20 mouse cellular contexts compared by ENCODE assay signal in genomic region chr4:137449715-137450114, GRCm38 (mm10). TPM values are rescaled to one million over a fixed set of nuclear protein-coding genes. Genes with fewer than 3 reads are reported as not detected.
A peak's percentile ranks its signal among the peaks of the same experiment; 100 is the strongest.
DNase-seq lines count a peak whose midpoint lies in the region; ATAC-seq and TF ChIP-seq lines count a peak whose summit lies in the region.
"Had no signal": no experiment of that assay in that cellular context is flagged by ENCODE, and none has a peak within 500 bp of the region (broad histone marks: within the 10 kb centered on the region; RNA-seq: fewer than 3 reads in every experiment).

No protein-coding gene starts in this region.

- no peak for TF ChIP-seq EP300 in stomach, postnatal 0 days (optimal IDR thresholded peaks at IDR 0.05)

- intact Hi-C loops in heart, postnatal 10 days (cut with DNase I) = loop anchor here (5.0 kb wide), 2 partner anchors 38 to 53 kb away; no protein-coding TSS in a partner anchor

- peak; percentile 12 for DNase-seq in midbrain, embryonic 11.5 days (ENCODE audit: low spot score, missing footprints)
- DNase-seq in midbrain, embryonic 14.5 days = no peak
- peak; percentile 45 to 68 for DNase-seq in gastrocnemius, adult 8-10 months (ENCODE audit: low spot score in 2 of 2)
- DNase-seq in heart, postnatal 10 days = peak; percentile 63 to 73
- DNase-seq in stomach, postnatal 0 days (ENCODE audit: low spot score) = no peak
- DNase-seq in embryo, embryonic 11 days = no peak
- no peak for DNase-seq in left cerebral cortex, adult 8-10 months (ENCODE audit: low spot score in 2 of 2)
- DNase-seq: cerebellum, adult 18-20 months; kidney, postnatal 36 days; lung, postnatal 10 days had no signal

- H3K9me3 ChIP-seq in midbrain, embryonic 11.5 days (ENCODE audit: control insufficient read depth, low read length) = no peaks in the 10 kb centered on the region
- H3K9me3 ChIP-seq in midbrain, embryonic 14.5 days (ENCODE audit: control insufficient read depth, low read length) = no peaks in the 10 kb centered on the region
- H3K9me3 ChIP-seq in stomach, postnatal 0 days (ENCODE audit: control insufficient read depth, low read length) = no peaks in the 10 kb centered on the region
- H3K9me3 ChIP-seq: liver, embryonic 12.5 days; midbrain, embryonic 13.5 days; neural tube, embryonic 12.5 days had no signal

- no peaks in the 10 kb centered on the region for H3K4me1 ChIP-seq in midbrain, embryonic 11.5 days (ENCODE audit: control insufficient read depth, insufficient read depth, low read length)
- H3K4me1 ChIP-seq in midbrain, embryonic 14.5 days (ENCODE audit: control insufficient read depth, insufficient read depth, low read length) = no peaks in the 10 kb centered on the region
- peaks cover 10% of the 10 kb centered on the region for H3K4me1 ChIP-seq in stomach, postnatal 0 days (replicated peaks; ENCODE audit: control insufficient read depth, insufficient read depth)

- H3K27me3 ChIP-seq in midbrain, embryonic 11.5 days (ENCODE audit: control insufficient read depth, insufficient read depth, low read length) = no peaks in the 10 kb centered on the region
- H3K27me3 ChIP-seq in midbrain, embryonic 14.5 days (ENCODE audit: control insufficient read depth, insufficient read depth, low read length) = no peaks in the 10 kb centered on the region
- no peaks in the 10 kb centered on the region for H3K27me3 ChIP-seq in stomach, postnatal 0 days (ENCODE audit: control insufficient read depth, insufficient read depth, low read length)
- H3K27me3 ChIP-seq: liver, embryonic 12.5 days; midbrain, embryonic 13.5 days; neural tube, embryonic 12.5 days had no signal

- WGBS in midbrain, embryonic 11.5 days = 88% methylated on average over 10 of the region's 10 CpGs
- WGBS in midbrain, embryonic 14.5 days = 84% methylated on average over 10 of the region's 10 CpGs
- WGBS in stomach, postnatal 0 days = 53% methylated on average over 10 of the region's 10 CpGs

- H3K27ac ChIP-seq in midbrain, embryonic 11.5 days (ENCODE audit: low read depth, low read length) = no peak overlapping the region
- no peak overlapping the region for H3K27ac ChIP-seq in midbrain, embryonic 14.5 days (replicated peaks; ENCODE audit: low read depth, low read length)
- H3K27ac ChIP-seq in stomach, postnatal 0 days (replicated peaks) = peak overlapping the region; percentile 53; the same call in 1 of the 2 replicates
- H3K27ac ChIP-seq: liver, embryonic 12.5 days; midbrain, embryonic 13.5 days; neural tube, embryonic 12.5 days had no signal

- TF ChIP-seq CTCF in stomach, postnatal 0 days (IDR thresholded peaks at IDR 0.05; ENCODE audit: low read depth) = no peak

- no peak overlapping the region for H3K9ac ChIP-seq in midbrain, embryonic 11.5 days (ENCODE audit: low read length)
- H3K9ac ChIP-seq in midbrain, embryonic 14.5 days (replicated peaks; ENCODE audit: low read length) = no peak overlapping the region
- no peak overlapping the region for H3K9ac ChIP-seq in stomach, postnatal 0 days (ENCODE audit: low read length)
- H3K9ac ChIP-seq: liver, embryonic 12.5 days; midbrain, embryonic 13.5 days; neural tube, embryonic 12.5 days had no signal

- no peak overlapping the region for H3K4me3 ChIP-seq in midbrain, embryonic 11.5 days (ENCODE audit: low read depth, low read length)
- H3K4me3 ChIP-seq in midbrain, embryonic 14.5 days (replicated peaks; ENCODE audit: low read depth, low read length) = no peak overlapping the region
- no peak overlapping the region for H3K4me3 ChIP-seq in stomach, postnatal 0 days (ENCODE audit: low read depth, low read length)
- H3K4me3 ChIP-seq: liver, embryonic 12.5 days; midbrain, embryonic 13.5 days; neural tube, embryonic 12.5 days had no signal

- no peaks in the 10 kb centered on the region for H3K36me3 ChIP-seq in midbrain, embryonic 11.5 days (ENCODE audit: control insufficient read depth, insufficient read depth, low read length)
- no peaks in the 10 kb centered on the region for H3K36me3 ChIP-seq in midbrain, embryonic 14.5 days (ENCODE audit: control insufficient read depth, insufficient read depth, low read length)
- H3K36me3 ChIP-seq in stomach, postnatal 0 days (ENCODE audit: control insufficient read depth, insufficient read depth, low read length) = no peaks in the 10 kb centered on the region
- H3K36me3 ChIP-seq: liver, embryonic 12.5 days; midbrain, embryonic 13.5 days; neural tube, embryonic 12.5 days had no signal

- H3K4me2 ChIP-seq in midbrain, embryonic 11.5 days = no peak overlapping the region
- no peak overlapping the region for H3K4me2 ChIP-seq in midbrain, embryonic 14.5 days (ENCODE audit: low read length)
- H3K4me2 ChIP-seq in stomach, postnatal 0 days (replicated peaks; ENCODE audit: low read depth) = no peak overlapping the region
- H3K4me2 ChIP-seq: liver, embryonic 12.5 days; midbrain, embryonic 13.5 days; neural tube, embryonic 12.5 days had no signal

- no peak for ATAC-seq in midbrain, embryonic 11.5 days (ENCODE audit: low FRiP score)
- no peak for ATAC-seq in midbrain, embryonic 14.5 days (ENCODE audit: low FRiP score, low TSS enrichment)
- ATAC-seq in stomach, postnatal 0 days (ENCODE audit: low FRiP score, low TSS enrichment) = 0 out of 2 replicates have a peak, but pooled peaks have one; percentile 24
- ATAC-seq in granulocyte monocyte progenitor cell, adult 5-6 weeks (replicated peaks; ENCODE audit: poor library complexity, severe bottlenecking) = no peak
- ATAC-seq: inflammation-experienced regulatory T-cells, adult 6 months; liver, embryonic 12.5 days; midbrain, embryonic 13.5 days had no signal

RNA-seq across cellular contexts. Expression of gene 1700013G24Rik, which starts 3.4 kb away (rescaled TPM):
- polyA plus RNA-seq in midbrain, embryonic 11.5 days (2014; fragmentation: Nextera tagmentation; extraction: Ambion mirVana) = not detected in 2 replicates
- polyA plus RNA-seq in midbrain, embryonic 14.5 days (2014; fragmentation: Nextera tagmentation; extraction: Ambion mirVana) = not detected in 2 replicates
- total RNA-seq in gastrocnemius, adult 8-10 months (2022) = not detected
- not detected for total RNA-seq in heart, postnatal 10 days (2021)
- not detected in 2 replicates for polyA plus RNA-seq in stomach, postnatal 0 days (2015; fragmentation: Nextera tagmentation; extraction: Ambion mirVana)
- not detected in 2 replicates for total RNA-seq in granulocyte monocyte progenitor cell, adult 5-6 weeks (2014; fragmentation: Nextera tagmentation)
- not detected in 2 replicates for total RNA-seq in granulocyte monocyte progenitor cell, adult 5-6 weeks (2017)
- not detected for total RNA-seq in left cerebral cortex, adult 8-10 months (2022)
- total RNA-seq: left cerebral cortex, postnatal 10 days had no signal
- polyA plus RNA-seq: forebrain, embryonic 11.5 days; heart, embryonic 14.5 days; inflammation-experienced regulatory T-cells, adult 6 months; liver, embryonic 12.5 days; midbrain, embryonic 13.5 days; neural tube, embryonic 12.5 days; small intestine, adult 2 months had no signal

RNA-seq across cellular contexts. Expression of gene Hspg2, which starts 18.9 kb away (rescaled TPM):
- polyA plus RNA-seq in midbrain, embryonic 11.5 days (2014; fragmentation: Nextera tagmentation; extraction: Ambion mirVana) = 9.6 and 11.2 TPM in 2 replicates
- 2.0 and 7.6 TPM in 2 replicates for polyA plus RNA-seq in midbrain, embryonic 14.5 days (2014; fragmentation: Nextera tagmentation; extraction: Ambion mirVana)
- total RNA-seq in gastrocnemius, adult 8-10 months (2022) = 10 to 100 TPM; 42.0 to 54.1 (median 50.0) TPM
- total RNA-seq in heart, postnatal 10 days (2021) = 100 to 1,000 TPM; 524 to 560 TPM
- polyA plus RNA-seq in stomach, postnatal 0 days (2015; fragmentation: Nextera tagmentation; extraction: Ambion mirVana) = 16.0 and 18.8 TPM in 2 replicates
- total RNA-seq in granulocyte monocyte progenitor cell, adult 5-6 weeks (2014; fragmentation: Nextera tagmentation) = 0.21 TPM in 1 of 2 replicates, not detected in the other
- 0.05 TPM in 1 of 2 replicates, not detected in the other for total RNA-seq in granulocyte monocyte progenitor cell, adult 5-6 weeks (2017)
- 1 to 10 TPM; 4.1 to 6.4 (median 6.0) TPM for total RNA-seq in left cerebral cortex, adult 8-10 months (2022)
- polyA plus RNA-seq: inflammation-experienced regulatory T-cells, adult 6 months had no signal

RNA-seq across cellular contexts. Expression of gene Cela3b, which starts 19.4 kb away (rescaled TPM):
- polyA plus RNA-seq in midbrain, embryonic 11.5 days (2014; fragmentation: Nextera tagmentation; extraction: Ambion mirVana) = not detected in 2 replicates
- not detected in 2 replicates for polyA plus RNA-seq in midbrain, embryonic 14.5 days (2014; fragmentation: Nextera tagmentation; extraction: Ambion mirVana)
- not detected for total RNA-seq in gastrocnemius, adult 8-10 months (2022)
- total RNA-seq in heart, postnatal 10 days (2021) = not detected
- 4.1 and 4.8 TPM in 2 replicates for polyA plus RNA-seq in stomach, postnatal 0 days (2015; fragmentation: Nextera tagmentation; extraction: Ambion mirVana)
- total RNA-seq in granulocyte monocyte progenitor cell, adult 5-6 weeks (2014; fragmentation: Nextera tagmentation) = not detected in 2 replicates
- not detected in 2 replicates for total RNA-seq in granulocyte monocyte progenitor cell, adult 5-6 weeks (2017)
- not detected for total RNA-seq in left cerebral cortex, adult 8-10 months (2022)
- total RNA-seq: left cerebral cortex, postnatal 10 days had no signal
- polyA plus RNA-seq: forebrain, embryonic 11.5 days; heart, embryonic 14.5 days; inflammation-experienced regulatory T-cells, adult 6 months; liver, embryonic 12.5 days; midbrain, embryonic 13.5 days; neural tube, embryonic 12.5 days had no signal

RNA-seq across cellular contexts. Expression of gene Cela3a, which starts 40.1 kb away (rescaled TPM):
- polyA plus RNA-seq in midbrain, embryonic 11.5 days (2014; fragmentation: Nextera tagmentation; extraction: Ambion mirVana) = not detected in 2 replicates
- not detected in 2 replicates for polyA plus RNA-seq in midbrain, embryonic 14.5 days (2014; fragmentation: Nextera tagmentation; extraction: Ambion mirVana)
- not detected for total RNA-seq in gastrocnemius, adult 8-10 months (2022)
- total RNA-seq in heart, postnatal 10 days (2021) = not detected
- polyA plus RNA-seq in stomach, postnatal 0 days (2015; fragmentation: Nextera tagmentation; extraction: Ambion mirVana) = not detected in 2 replicates
- not detected in 2 replicates for total RNA-seq in granulocyte monocyte progenitor cell, adult 5-6 weeks (2014; fragmentation: Nextera tagmentation)
- total RNA-seq in granulocyte monocyte progenitor cell, adult 5-6 weeks (2017) = not detected in 2 replicates
- total RNA-seq in left cerebral cortex, adult 8-10 months (2022) = not detected
- total RNA-seq: left cerebral cortex, postnatal 10 days had no signal
- polyA plus RNA-seq: forebrain, embryonic 11.5 days; heart, embryonic 14.5 days; inflammation-experienced regulatory T-cells, adult 6 months; liver, embryonic 12.5 days; midbrain, embryonic 13.5 days; neural tube, embryonic 12.5 days; small intestine, adult 2 months; testis, adult 2 months had no signal

Comparison
In these comparisons a context has a peak if more than half of its experiments do, and no peak if none do; other contexts are left out.
1. DNase-seq: peak in midbrain, embryonic 11.5 days (single experiment), gastrocnemius, adult 8-10 months (2 of 2) and heart, postnatal 10 days (2 of 2); none in midbrain, embryonic 14.5 days (single experiment), stomach, postnatal 0 days (single experiment), embryo, embryonic 11 days (single experiment) and left cerebral cortex, adult 8-10 months (0 of 2).
2. RNA of gene Hspg2, which starts 18.9 kb away (total RNA-seq): 524 to 560 TPM in heart, postnatal 10 days; 42.0 to 54.1 TPM in gastrocnemius, adult 8-10 months, 4.1 to 6.4 TPM in left cerebral cortex, adult 8-10 months and 0.05 to 0.21 TPM in granulocyte monocyte progenitor cell, adult 5-6 weeks; every median in the first group is over 4 times any median in the second.